Mouse (Mus musculus): ENCODE data around the gene Stfa2l1. TPM values are rescaled to one million over a fixed set of nuclear protein-coding genes. Genes with fewer than 3 reads are reported as not detected.
A peak's percentile ranks its signal among the peaks of the same experiment; 100 is the strongest.
"Not testable (repeated sequence)": the region's sequence is repeated elsewhere in the genome, so short reads cannot be mapped to it uniquely, and the experiment has no call there.

Gene Stfa2l1
- not detected for total RNA-seq (2021)

GRCm38 (mm10) chr16:36156402-36156975 lies at the start of gene Stfa2l1:
Gene Stfa2l1 (plus strand): TSS chr16:36156811.
- intact Hi-C loops (cut with DNase I): no loop called here
- DNase-seq: no peak

GRCm38 (mm10) chr16:36111486-36111885 lies 45.1 kb upstream of the Stfa2l1 start:
- intact Hi-C loops (cut with DNase I); DNase-seq: not testable (repeated sequence)

- DNase-seq; intact Hi-C loops (cut with DNase I): not testable (repeated sequence)
Observed at GRCm38 (mm10) chr16:36115751-36116150, 40.9 kb upstream of the Stfa2l1 start.

GRCm38 (mm10) chr16:36128092-36128491 lies 28.5 kb upstream of the Stfa2l1 start:
- DNase-seq: no peak
- intact Hi-C loops (cut with DNase I): no loop called here

- intact Hi-C loops (cut with DNase I): no loop called here
- no peak for DNase-seq
Observed at GRCm38 (mm10) chr16:36131141-36131540, 25.5 kb upstream of the Stfa2l1 start, which contains the start of gene Csta1. Gene Csta1 (minus strand): TSS chr16:36131241.

GRCm38 (mm10) chr16:36138201-36138600 lies 18.4 kb upstream of the Stfa2l1 start:
- intact Hi-C loops (cut with DNase I): no loop called here
- no peak for DNase-seq

- DNase-seq; intact Hi-C loops (cut with DNase I): not testable (repeated sequence)
Observed at GRCm38 (mm10) chr16:36167841-36168240, 11.2 kb downstream of the Stfa2l1 start.

- no peak for DNase-seq
- intact Hi-C loops (cut with DNase I): no loop called here
Observed at GRCm38 (mm10) chr16:36176108-36176507, 19.5 kb downstream of the Stfa2l1 start.

GRCm38 (mm10) chr16:36179910-36180309 lies 23.3 kb downstream of the Stfa2l1 start:
- DNase-seq: no peak
- intact Hi-C loops (cut with DNase I): no loop called here

- intact Hi-C loops (cut with DNase I); DNase-seq: not testable (repeated sequence)
Observed at GRCm38 (mm10) chr16:36183912-36184311, 27.3 kb downstream of the Stfa2l1 start, which contains the start of gene Gm5483. Gene Gm5483 (plus strand): TSS chr16:36184212.

- DNase-seq: no peak
- intact Hi-C loops (cut with DNase I): no loop called here
Observed at GRCm38 (mm10) chr16:36199226-36199625, 42.6 kb downstream of the Stfa2l1 start.

- intact Hi-C loops (cut with DNase I): no loop called here
Observed at GRCm38 (mm10) chr16:36203846-36204245, 47.2 kb downstream of the Stfa2l1 start.

GRCm38 (mm10) chr16:36205684-36206083 lies 49.1 kb downstream of the Stfa2l1 start:
- DNase-seq; intact Hi-C loops (cut with DNase I): not testable (repeated sequence)

More at GRCm38 (mm10) chr16:36203846-36204245, 47.2 kb downstream of the Stfa2l1 start:
- peak; percentile 2 for DNase-seq

GRCm38 (mm10) chr16:36209967-36210453 lies 53.4 kb downstream of the Stfa2l1 start, which contains the start of gene Gm5416:
Gene Gm5416 (plus strand): TSS chr16:36210403.
- intact Hi-C loops (cut with DNase I): no loop called here
- DNase-seq: no peak

Other genes with a start within 250 kb of the Stfa2l1 start
- gene Parp9, start 218.3 kb upstream of the Stfa2l1 start, total RNA-seq (2021): 1 to 10 TPM; 2.0 to 2.4 TPM
- gene Dtx3l, start 217.7 kb upstream of the Stfa2l1 start, total RNA-seq (2021): 1 to 10 TPM; 2.2 TPM
- gene Kpna1, start 178.1 kb upstream of the Stfa2l1 start, total RNA-seq (2021): 10 to 100 TPM; 92.1 to 96.8 TPM
- gene Wdr5b, start 115.6 kb upstream of the Stfa2l1 start, total RNA-seq (2021): 1 to 10 TPM; 6.8 to 7.0 TPM
- gene Fam162a, start 85.2 kb upstream of the Stfa2l1 start, total RNA-seq (2021): 10 to 100 TPM; 55.9 to 61.0 TPM
- gene Ccdc58, start 85.1 kb upstream of the Stfa2l1 start, total RNA-seq (2021): 10 to 100 TPM; 19.0 to 21.1 TPM
- gene Csta1, start 25.6 kb upstream of the Stfa2l1 start, total RNA-seq (2021): not detected
- under 1 TPM in 1 of 2 experiments, not detected in 1; 0.26 TPM for gene Gm5483, start 27.4 kb downstream of the Stfa2l1 start, total RNA-seq (2021)
- gene Gm5416, start 53.6 kb downstream of the Stfa2l1 start, total RNA-seq (2021): not detected
- not detected for gene 2010005H15Rik, start 64.7 kb downstream of the Stfa2l1 start, total RNA-seq (2021)
- gene Stfa1, start 120.1 kb downstream of the Stfa2l1 start, total RNA-seq (2021): not detected
- not detected for gene BC117090, start 177.5 kb downstream of the Stfa2l1 start, total RNA-seq (2021)
- not detected for gene BC100530, start 210.9 kb downstream of the Stfa2l1 start, total RNA-seq (2021)

Data from left cerebral cortex, postnatal 4 days (tissue).